Mouse (Mus musculus) CH12.LX (cell line): ENCODE measurements around the gene Fibcd1. TPM values are rescaled to one million over a fixed set of nuclear protein-coding genes. Genes with fewer than 3 reads are reported as not detected.

Experiments used
- DNase-seq: peaks from one replicate; pipeline ENCODE4 v3.0.0-alpha.2; 2013; ENCODE audit errors: extremely low read depth
- H3K27ac ChIP-seq: 2 replicates; pipeline ENCODE4 v1.5.1; 2012; ENCODE audit warnings: low read depth, mild to moderate bottlenecking, control low read depth, moderate library complexity; ENCODE audit not compliant: insufficient read depth
- H3K27me3 ChIP-seq: replicated peaks from 2 replicates; pipeline ENCODE3; 2012; ENCODE audit warnings: inconsistent platforms
- H3K36me3 ChIP-seq, 2 experiments: replicated peaks in 1 of 2; 2 replicates each; pipeline versions ENCODE3 to v1.6.1; 2012; ENCODE audit warnings: inconsistent platforms in 1 of 2, low read length in 1 of 2, mild to moderate bottlenecking in 1 of 2, mixed read lengths in 1 of 2, moderate library complexity in 1 of 2; ENCODE audit not compliant: control insufficient read depth in 1 of 2, insufficient read depth in 1 of 2
- H3K4me1 ChIP-seq, 2 experiments: 2 replicates each; pipeline ENCODE4 v1.6.1; 2012; ENCODE audit warnings: inconsistent platforms in 1 of 2, moderate library complexity in 1 of 2; ENCODE audit not compliant: insufficient read depth in 2 of 2, control insufficient read depth in 1 of 2
- H3K4me2 ChIP-seq: 2 replicates; pipeline ENCODE4 v1.6.1; 2012; ENCODE audit warnings: low read depth, mild to moderate bottlenecking, control low read depth; ENCODE audit not compliant: poor library complexity, insufficient read depth, severe bottlenecking
- H3K4me3 ChIP-seq, 3 experiments: fragments of 150-350 bp in 1 of 3; sonication (generic) in 1 of 3; replicated peaks in 1 of 3; 2 replicates each; pipeline versions ENCODE3 to v1.5.1; 2011 to 2012; ENCODE audit warnings: low read depth in 2 of 3, low read length in 2 of 3, mild to moderate bottlenecking in 2 of 3, moderate library complexity in 2 of 3, control low read depth in 1 of 3, improper control_type of control experiment in 1 of 3, inconsistent platforms in 1 of 3, mixed read lengths in 1 of 3; ENCODE audit not compliant: poor library complexity in 1 of 3
- H3K79me2 ChIP-seq: replicated peaks from 2 replicates; pipeline ENCODE4 v1.6.1; 2012; ENCODE audit warnings: mild to moderate bottlenecking, moderate library complexity; ENCODE audit not compliant: control insufficient read depth, poor library complexity, insufficient read depth, severe bottlenecking; ENCODE audit errors: extremely low read depth
- H3K9ac ChIP-seq: 2 replicates; pipeline ENCODE4 v1.6.1; 2012; ENCODE audit warnings: low read depth, mild to moderate bottlenecking, control low read depth, moderate library complexity; ENCODE audit not compliant: insufficient read depth
- H3K9me3 ChIP-seq: replicated peaks from 2 replicates; pipeline ENCODE3; 2012; ENCODE audit warnings: low read length, inconsistent platforms, mixed read lengths
- BHLHE40 ChIP-seq: IDR thresholded peaks from 2 replicates; pipeline ENCODE4 v1.6.1; 2011; ENCODE audit warnings: mild to moderate bottlenecking, low read depth, low read length, improper control_type of control experiment
- CHD1 ChIP-seq: IDR thresholded peaks from 2 replicates; pipeline ENCODE4 v1.6.1; 2012; ENCODE audit warnings: low read depth, low read length, improper control_type of control experiment, inconsistent platforms
- CHD2 ChIP-seq: IDR thresholded peaks from 2 replicates; pipeline ENCODE4 v1.6.1; 2011; ENCODE audit warnings: low read length, improper control_type of control experiment
- CTCF ChIP-seq, 2 experiments: IDR thresholded peaks in 1 of 2; conservative IDR thresholded peaks in 1 of 2; 2 replicates each; pipeline ENCODE4 v1.5.1; 2011 to 2012; ENCODE audit warnings: low read depth in 2 of 2, low read length in 2 of 2, improper control_type of control experiment in 1 of 2, inconsistent platforms in 1 of 2, mild to moderate bottlenecking in 1 of 2, moderate library complexity in 1 of 2
- IRF4 ChIP-seq: IDR thresholded peaks from 2 replicates; pipeline ENCODE4 v1.6.1; 2014; ENCODE audit warnings: low read depth, mild to moderate bottlenecking, inconsistent platforms, low read length, improper control_type of control experiment
- JUN ChIP-seq: IDR thresholded peaks from 2 replicates; pipeline ENCODE4 v1.6.1; 2011; ENCODE audit warnings: low read depth, mild to moderate bottlenecking, low read length, improper control_type of control experiment, moderate library complexity; ENCODE audit not compliant: insufficient read depth
- MAFK ChIP-seq: IDR thresholded peaks from 2 replicates; pipeline ENCODE4 v1.6.1; 2011; ENCODE audit warnings: low read length, improper control_type of control experiment; ENCODE audit not compliant: insufficient replicate concordance
- MAX ChIP-seq: IDR thresholded peaks from 2 replicates; pipeline ENCODE4 v1.6.1; 2011; ENCODE audit warnings: low read length, improper control_type of control experiment
- MEF2A ChIP-seq: IDR thresholded peaks from 2 replicates; pipeline ENCODE4 v1.6.1; 2014; ENCODE audit warnings: low read depth, mild to moderate bottlenecking, inconsistent platforms, low read length, improper control_type of control experiment, borderline replicate concordance
- NRF1 ChIP-seq: IDR thresholded peaks from 2 replicates; pipeline ENCODE4 v1.6.1; 2014; ENCODE audit warnings: low read depth, mild to moderate bottlenecking, inconsistent platforms, low read length, improper control_type of control experiment, moderate library complexity
- PAX5 ChIP-seq: IDR thresholded peaks from 2 replicates; pipeline ENCODE4 v1.6.1; 2012; ENCODE audit warnings: low read length, inconsistent platforms, mixed read lengths
- POLR2A ChIP-seq: IDR thresholded peaks from 2 replicates; pipeline ENCODE4 v1.6.1; 2011; ENCODE audit warnings: low read depth, mild to moderate bottlenecking, improper control_type of control experiment, low read length
- POLR2AphosphoS2 ChIP-seq: IDR thresholded peaks from 2 replicates; pipeline ENCODE4 v1.6.1; 2011; ENCODE audit warnings: low read depth, low read length, improper control_type of control experiment
- SIN3A ChIP-seq: IDR thresholded peaks from 2 replicates; pipeline ENCODE4 v1.6.1; 2012; ENCODE audit warnings: low read length, improper control_type of control experiment, inconsistent platforms
- SMC3 ChIP-seq: IDR thresholded peaks from 2 replicates; pipeline ENCODE4 v1.6.1; 2011; ENCODE audit warnings: low read depth, low read length, improper control_type of control experiment
- USF1 ChIP-seq: IDR thresholded peaks from 2 replicates; pipeline ENCODE4 v1.6.1; 2014; ENCODE audit warnings: low read depth, mild to moderate bottlenecking, inconsistent platforms, low read length, improper control_type of control experiment
- USF2 ChIP-seq: conservative IDR thresholded peaks from 2 replicates; pipeline ENCODE4 v1.6.1; 2011; ENCODE audit warnings: low read depth, low read length, improper control_type of control experiment
- ZMIZ1 ChIP-seq: IDR thresholded peaks from 2 replicates; pipeline ENCODE4 v1.6.1; 2012; ENCODE audit warnings: low read depth, mild to moderate bottlenecking, inconsistent platforms, low read length, improper control_type of control experiment
- dilution Hi-C: fragments of 300-500 bp; cut with MboI; formaldehyde crosslinking; loops from 2 replicates; pipeline ENCODE4 v1.14.3; 2020; ENCODE audit warnings: low sequenced_read_pairs; ENCODE audit not compliant: extremely low pct_unique_long_range_greater_than_20kb, extremely low pct_ligation_motif_present
- in situ Hi-C: fragments of 300-500 bp; cut with MboI; formaldehyde crosslinking; loops from 3 replicates; pipeline ENCODE4 v1.14.3; 2019; ENCODE audit warnings: low sequenced_read_pairs, low pct_ligation_motif_present, low pct_unique_long_range_greater_than_20kb, mixed read lengths
- polyA plus RNA-seq: library from polyadenylated mRNA; unstranded; fragments of >175 nt; gene quantifications from 2 replicates; pipeline ENCODE4 v1.2.1, GENCODE M21; 2012; ENCODE audit warnings: low read depth; ENCODE audit not compliant: insufficient read length
- total RNA-seq, 2 experiments: library from RNA; depleted of rRNA; stranded (reverse); fragments of 300-350 nt in 1 of 2; fragments of >200 nt in 1 of 2; gene quantifications; 2 replicates each; pipeline ENCODE4 v1.2.3; 2012 to 2014

The Fibcd1 gene
- total and polyA plus RNA-seq, 3 experiments = 0.04 to 0.15 (median 0.09) TPM

DNA sequence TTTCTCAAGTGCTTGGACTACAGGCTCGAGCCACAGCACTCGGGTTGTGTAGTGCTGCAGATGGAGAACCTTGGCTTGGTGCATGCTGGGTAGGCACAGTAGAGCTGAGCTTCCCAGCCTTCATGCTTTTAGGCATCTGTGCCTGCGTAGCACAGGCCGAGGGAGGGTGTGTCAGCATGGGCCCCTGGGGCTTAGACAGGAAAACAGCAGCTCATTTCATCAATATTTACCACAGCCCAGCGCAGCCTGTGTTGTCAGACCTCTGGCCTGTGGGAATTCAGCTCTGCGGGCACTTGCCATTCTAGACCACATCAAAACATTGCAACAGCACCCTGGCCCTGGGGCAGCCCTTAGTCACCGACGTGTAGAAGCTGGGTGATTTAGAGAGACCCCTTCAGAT is 10.2 kb upstream of the Fibcd1 start:
- H3K27me3 ChIP-seq = peaks cover 92% of the 10 kb centered on the region
- H3K36me3 ChIP-seq = no peaks in the 10 kb centered on the region
- no peak overlapping the region for H3K4me2 ChIP-seq
- TF ChIP-seq ZMIZ1 (no peak), USF1 (no peak), JUN (no peak), CHD2 (no peak), MEF2A (no peak), IRF4 (no peak), SIN3A (no peak), POLR2AphosphoS2 (no peak), SMC3 (no peak), BHLHE40 (no peak), CHD1 (no peak), MAX (no peak), NRF1 (no peak), USF2 (no peak)
- peaks cover 0 to 8% of the 10 kb centered on the region in 2 experiments; a peak in 2 of 4 replicates for H3K4me1 ChIP-seq
- in situ Hi-C loops = no loop called here
- H3K9me3 ChIP-seq = no peaks in the 10 kb centered on the region
- no peak overlapping the region for H3K4me3 ChIP-seq
- no peaks in the 10 kb centered on the region for H3K79me2 ChIP-seq
- no peak overlapping the region for H3K27ac ChIP-seq
- DNase-seq = no peak
- dilution Hi-C loops = no loop called here
- H3K9ac ChIP-seq = no peak overlapping the region

DNA sequence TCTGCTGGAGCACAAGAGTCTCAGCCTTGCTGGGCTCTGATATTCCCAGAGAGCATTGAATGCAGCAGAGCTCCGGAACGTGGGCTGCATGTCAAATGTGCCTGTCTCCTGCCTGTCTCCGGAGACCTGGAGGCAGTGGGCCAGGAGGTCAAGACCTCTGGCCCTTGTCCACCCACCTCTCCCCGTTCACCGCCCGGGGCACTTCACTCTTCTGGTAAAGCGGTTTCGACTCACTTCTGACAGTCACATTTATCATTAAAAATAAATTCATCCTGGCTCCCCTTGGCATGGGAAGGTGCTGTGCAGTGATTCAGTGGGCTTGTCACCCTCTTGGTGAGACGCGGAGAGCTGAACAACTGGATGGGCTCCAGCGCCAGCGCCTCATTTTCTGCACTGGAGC is 4.3 kb upstream of the Fibcd1 start:
- Histone ChIP-seq H3K4me2 (no peak overlapping the region), H3K9me3 (no peaks in the 10 kb centered on the region), H3K27me3 (peaks cover 60% of the 10 kb centered on the region), H3K4me3 (no peak overlapping the region), H3K27ac (no peak overlapping the region), H3K36me3 (no peaks in the 10 kb centered on the region), H3K79me2 (no peaks in the 10 kb centered on the region), H3K9ac (no peak overlapping the region), H3K4me1 (no peaks in the 10 kb centered on the region)
- in situ Hi-C loops = no loop called here
- dilution Hi-C loops = no loop called here
- TF ChIP-seq POLR2A = no peak
- TF ChIP-seq IRF4 = no peak
- no peak for TF ChIP-seq POLR2AphosphoS2
- no peak for TF ChIP-seq MAFK
- no peak for TF ChIP-seq PAX5
- TF ChIP-seq SIN3A = no peak
- no peak for TF ChIP-seq CTCF (conservative IDR thresholded peaks at IDR 0.05 in 1 of 2, IDR thresholded peaks at IDR 0.05 in 1 of 2; ENCODE audit: low read depth in 2 of 2, low read length in 2 of 2)
- no peak for TF ChIP-seq ZMIZ1
- no peak for DNase-seq
